Mouse (Mus musculus): ENCODE results near the gene Dnmt3b. TPM values are rescaled to one million over a fixed set of nuclear protein-coding genes. Genes with fewer than 3 reads are reported as not detected.
"Not testable (repeated sequence)": the region's sequence is repeated elsewhere in the genome, so short reads cannot be mapped to it uniquely, and the experiment has no call there.

The Dnmt3b gene
- total RNA-seq, 2 experiments from 2014 or later: 13.4 to 22.1 TPM

- peak; percentile 63 for ATAC-seq (replicated peaks; ENCODE audit: low FRiP score, low TSS enrichment, poor library complexity, severe bottlenecking)
Measured at GRCm38 (mm10) chr2:153631976-153632870, 17.0 kb upstream of the Dnmt3b start, which contains the start of gene Commd7. Commd7 (minus strand) TSS chr2:153632781.

- peak; percentile 31 for ATAC-seq (replicated peaks; ENCODE audit: low FRiP score, low TSS enrichment, poor library complexity, severe bottlenecking)
Measured at GRCm38 (mm10) chr2:153632871-153633226, 16.4 kb upstream of the Dnmt3b start.

- no peak; the same call in 1 of the 2 replicates for ATAC-seq (replicated peaks; ENCODE audit: low FRiP score, low TSS enrichment, poor library complexity, severe bottlenecking)
Measured at GRCm38 (mm10) chr2:153633259-153633658, 16.0 kb upstream of the Dnmt3b start.

- 0 out of 2 replicates have a peak, but pooled peaks have one; percentile 51 for ATAC-seq (replicated peaks; ENCODE audit: low FRiP score, low TSS enrichment, poor library complexity, severe bottlenecking)
Measured at GRCm38 (mm10) chr2:153638977-153639680, 10.1 kb upstream of the Dnmt3b start.

GRCm38 (mm10) chr2:153642496-153642895 is 6.8 kb upstream of the Dnmt3b start:
- ATAC-seq (replicated peaks; ENCODE audit: low FRiP score, low TSS enrichment, poor library complexity, severe bottlenecking): no peak

GRCm38 (mm10) chr2:153642999-153643398 is 6.3 kb upstream of the Dnmt3b start:
- ATAC-seq (replicated peaks; ENCODE audit: low FRiP score, low TSS enrichment, poor library complexity, severe bottlenecking): no peak

GRCm38 (mm10) chr2:153648773-153649297 is 415 bp upstream of the Dnmt3b start:
- ATAC-seq (replicated peaks; ENCODE audit: low FRiP score, low TSS enrichment, poor library complexity, severe bottlenecking): no peak

GRCm38 (mm10) chr2:153650014-153650687 is 901 bp downstream of the Dnmt3b start:
- peak; percentile 41 for ATAC-seq (replicated peaks; ENCODE audit: low FRiP score, low TSS enrichment, poor library complexity, severe bottlenecking)

- no peak for ATAC-seq (replicated peaks; ENCODE audit: low FRiP score, low TSS enrichment, poor library complexity, severe bottlenecking)
Measured at GRCm38 (mm10) chr2:153651681-153652080, 2.4 kb downstream of the Dnmt3b start.

GRCm38 (mm10) chr2:153657659-153658058 is 8.4 kb downstream of the Dnmt3b start:
- not testable (repeated sequence) for ATAC-seq (replicated peaks; ENCODE audit: low FRiP score, low TSS enrichment, poor library complexity, severe bottlenecking)

GRCm38 (mm10) chr2:153660616-153661015 is 11.4 kb downstream of the Dnmt3b start:
- ATAC-seq (replicated peaks; ENCODE audit: low FRiP score, low TSS enrichment, poor library complexity, severe bottlenecking): no peak

GRCm38 (mm10) chr2:153665401-153665800 is 16.2 kb downstream of the Dnmt3b start:
- no peak for ATAC-seq (replicated peaks; ENCODE audit: low FRiP score, low TSS enrichment, poor library complexity, severe bottlenecking)

- ATAC-seq (replicated peaks; ENCODE audit: low FRiP score, low TSS enrichment, poor library complexity, severe bottlenecking): peak; percentile 91
Measured at GRCm38 (mm10) chr2:153668754-153669376, 19.6 kb downstream of the Dnmt3b start.

GRCm38 (mm10) chr2:153670111-153670510 is 20.9 kb downstream of the Dnmt3b start:
- no peak for ATAC-seq (replicated peaks; ENCODE audit: low FRiP score, low TSS enrichment, poor library complexity, severe bottlenecking)

GRCm38 (mm10) chr2:153672619-153673018 is 23.4 kb downstream of the Dnmt3b start:
- ATAC-seq (replicated peaks; ENCODE audit: low FRiP score, low TSS enrichment, poor library complexity, severe bottlenecking): no peak

GRCm38 (mm10) chr2:153675364-153675763 is 26.1 kb downstream of the Dnmt3b start:
- peak; percentile 87 for ATAC-seq (replicated peaks; ENCODE audit: low FRiP score, low TSS enrichment, poor library complexity, severe bottlenecking)

- ATAC-seq (replicated peaks; ENCODE audit: low FRiP score, low TSS enrichment, poor library complexity, severe bottlenecking): 0 out of 2 replicates have a peak, but pooled peaks have one; percentile 26
Measured at GRCm38 (mm10) chr2:153676944-153677343, 27.7 kb downstream of the Dnmt3b start.

GRCm38 (mm10) chr2:153677550-153677949 is 28.3 kb downstream of the Dnmt3b start:
- no peak for ATAC-seq (replicated peaks; ENCODE audit: low FRiP score, low TSS enrichment, poor library complexity, severe bottlenecking)

GRCm38 (mm10) chr2:153679959-153680358 is 30.7 kb downstream of the Dnmt3b start:
- no peak for ATAC-seq (replicated peaks; ENCODE audit: low FRiP score, low TSS enrichment, poor library complexity, severe bottlenecking)
